Mouse (Mus musculus): ENCODE data around the gene Cotl1. TPM values are rescaled to one million over a fixed set of nuclear protein-coding genes. Genes with fewer than 3 reads are reported as not detected.

Cotl1 gene
- polyA plus RNA-seq, 1 experiment: 428 TPM

- no peaks in the 10 kb centered on the region for H3K36me3 ChIP-seq (ENCODE audit: control insufficient read depth, insufficient read depth, low read length)
- H3K4me3 ChIP-seq (ENCODE audit: control insufficient read depth, insufficient read depth, low read length): no peak overlapping the region
- no peaks in the 10 kb centered on the region for H3K27me3 ChIP-seq (ENCODE audit: control insufficient read depth, insufficient read depth, low read length)
- WGBS: 84% methylated on average over 4 of the region's 4 CpGs
- H3K27ac ChIP-seq (ENCODE audit: control insufficient read depth, insufficient read depth, low read length): no peak overlapping the region
- DNase-seq: peak; percentile 27
- H3K4me1 ChIP-seq (replicated peaks; ENCODE audit: control insufficient read depth, insufficient read depth, low read length): peaks cover 46% of the 10 kb centered on the region
- TF ChIP-seq POLR2A (IDR thresholded peaks at IDR 0.05; ENCODE audit: control insufficient read depth, extremely low read depth, insufficient read depth, low read length, poor library complexity): no peak
- no peak for TF ChIP-seq CTCF (IDR thresholded peaks at IDR 0.05; ENCODE audit: borderline replicate concordance, control insufficient read depth, extremely low read depth, insufficient read depth, low read length, poor library complexity)
Observed at GRCm38 (mm10) chr8:119781086-119781840, 59.1 kb downstream of the Cotl1 start.

GRCm38 (mm10) chr8:119780402-119781049 is 59.8 kb downstream of the Cotl1 start:
- no peak for TF ChIP-seq CTCF (IDR thresholded peaks at IDR 0.05; ENCODE audit: borderline replicate concordance, control insufficient read depth, extremely low read depth, insufficient read depth, low read length, poor library complexity)
- TF ChIP-seq POLR2A (IDR thresholded peaks at IDR 0.05; ENCODE audit: control insufficient read depth, extremely low read depth, insufficient read depth, low read length, poor library complexity): no peak
- Histone ChIP-seq H3K4me1 (replicated peaks; ENCODE audit: control insufficient read depth, insufficient read depth, low read length) (peaks cover 39% of the 10 kb centered on the region), H3K27me3 (ENCODE audit: control insufficient read depth, insufficient read depth, low read length) (no peaks in the 10 kb centered on the region), H3K4me3 (ENCODE audit: control insufficient read depth, insufficient read depth, low read length) (no peak overlapping the region), H3K27ac (ENCODE audit: control insufficient read depth, insufficient read depth, low read length) (no peak overlapping the region), H3K36me3 (ENCODE audit: control insufficient read depth, insufficient read depth, low read length) (no peaks in the 10 kb centered on the region)
- DNase-seq: no peak
- 90% methylated on average over 9 of the region's 9 CpGs for WGBS

- 0 out of 2 replicates have a peak overlapping the region, but pooled peaks have one; percentile 38 for H3K27ac ChIP-seq (ENCODE audit: control insufficient read depth, insufficient read depth, low read length)
- H3K4me3 ChIP-seq (ENCODE audit: control insufficient read depth, insufficient read depth, low read length): no peak overlapping the region
- no peaks in the 10 kb centered on the region for H3K36me3 ChIP-seq (ENCODE audit: control insufficient read depth, insufficient read depth, low read length)
- TF ChIP-seq CTCF (IDR thresholded peaks at IDR 0.05; ENCODE audit: borderline replicate concordance, control insufficient read depth, extremely low read depth, insufficient read depth, low read length, poor library complexity) (peak; percentile 83), POLR2A (IDR thresholded peaks at IDR 0.05; ENCODE audit: control insufficient read depth, extremely low read depth, insufficient read depth, low read length, poor library complexity) (no peak)
- peaks cover 27% of the 10 kb centered on the region for H3K4me1 ChIP-seq (replicated peaks; ENCODE audit: control insufficient read depth, insufficient read depth, low read length)
- no peaks in the 10 kb centered on the region for H3K27me3 ChIP-seq (ENCODE audit: control insufficient read depth, insufficient read depth, low read length)
- peak; percentile 84 for DNase-seq
- WGBS: 25% methylated on average over 14 of the region's 14 CpGs
Observed at GRCm38 (mm10) chr8:119779013-119779737, 61.2 kb downstream of the Cotl1 start.

GRCm38 (mm10) chr8:119778263-119778662 is 62.1 kb downstream of the Cotl1 start, which contains the start of gene Tldc1:
Tldc1 (minus strand) TSS chr8:119778416.
- H3K4me1 ChIP-seq (replicated peaks; ENCODE audit: control insufficient read depth, insufficient read depth, low read length): peaks cover 18% of the 10 kb centered on the region
- H3K27me3 ChIP-seq (ENCODE audit: control insufficient read depth, insufficient read depth, low read length): no peaks in the 10 kb centered on the region
- 0 out of 2 replicates have a peak within 1 kb of the TSS, but pooled peaks have one; percentile 38 for H3K27ac ChIP-seq (ENCODE audit: control insufficient read depth, insufficient read depth, low read length)
- WGBS: under 1% methylated on average over 18 of the region's 18 CpGs
- peak; percentile 99 for DNase-seq
- no peaks in the 10 kb centered on the region for H3K36me3 ChIP-seq (ENCODE audit: control insufficient read depth, insufficient read depth, low read length)
- 0 out of 2 replicates have a peak, but pooled peaks have one; percentile 15 for TF ChIP-seq CTCF (IDR thresholded peaks at IDR 0.05; ENCODE audit: borderline replicate concordance, control insufficient read depth, extremely low read depth, insufficient read depth, low read length, poor library complexity)
- TF ChIP-seq POLR2A (IDR thresholded peaks at IDR 0.05; ENCODE audit: control insufficient read depth, extremely low read depth, insufficient read depth, low read length, poor library complexity): peak; percentile 64
- peak within 1 kb of the TSS; percentile 81 for H3K4me3 ChIP-seq (ENCODE audit: control insufficient read depth, insufficient read depth, low read length)

- Histone ChIP-seq H3K4me3 (ENCODE audit: control insufficient read depth, insufficient read depth, low read length) (peak overlapping the region; percentile 81), H3K27me3 (ENCODE audit: control insufficient read depth, insufficient read depth, low read length) (no peaks in the 10 kb centered on the region), H3K27ac (ENCODE audit: control insufficient read depth, insufficient read depth, low read length) (no peak overlapping the region), H3K36me3 (ENCODE audit: control insufficient read depth, insufficient read depth, low read length) (no peaks in the 10 kb centered on the region), H3K4me1 (replicated peaks; ENCODE audit: control insufficient read depth, insufficient read depth, low read length) (peaks cover 14% of the 10 kb centered on the region)
- TF ChIP-seq POLR2A (IDR thresholded peaks at IDR 0.05; ENCODE audit: control insufficient read depth, extremely low read depth, insufficient read depth, low read length, poor library complexity): no peak
- no peak for TF ChIP-seq CTCF (IDR thresholded peaks at IDR 0.05; ENCODE audit: borderline replicate concordance, control insufficient read depth, extremely low read depth, insufficient read depth, low read length, poor library complexity)
- WGBS: 12% methylated on average over 7 of the region's 7 CpGs
- no peak for DNase-seq
Observed at GRCm38 (mm10) chr8:119777765-119778164, 62.6 kb downstream of the Cotl1 start.

GRCm38 (mm10) chr8:119776668-119777245 is 63.6 kb downstream of the Cotl1 start:
- H3K27me3 ChIP-seq (ENCODE audit: control insufficient read depth, insufficient read depth, low read length): no peaks in the 10 kb centered on the region
- WGBS: 93% methylated on average over 7 of the region's 7 CpGs
- no peak overlapping the region for H3K27ac ChIP-seq (ENCODE audit: control insufficient read depth, insufficient read depth, low read length)
- peaks cover 14% of the 10 kb centered on the region for H3K4me1 ChIP-seq (replicated peaks; ENCODE audit: control insufficient read depth, insufficient read depth, low read length)
- DNase-seq: no peak
- TF ChIP-seq CTCF (IDR thresholded peaks at IDR 0.05; ENCODE audit: borderline replicate concordance, control insufficient read depth, extremely low read depth, insufficient read depth, low read length, poor library complexity): no peak
- no peak for TF ChIP-seq POLR2A (IDR thresholded peaks at IDR 0.05; ENCODE audit: control insufficient read depth, extremely low read depth, insufficient read depth, low read length, poor library complexity)
- no peak overlapping the region for H3K4me3 ChIP-seq (ENCODE audit: control insufficient read depth, insufficient read depth, low read length)
- H3K36me3 ChIP-seq (ENCODE audit: control insufficient read depth, insufficient read depth, low read length): no peaks in the 10 kb centered on the region

Measured in thymus, adult 2 months (tissue).